Mouse (Mus musculus) megakaryocyte, embryonic 14.5 days (primary cell): ENCODE results near the gene Rybp.

ENCODE experiments used
- FLI1 ChIP-seq: IDR thresholded peaks from 2 replicates; pipeline ENCODE4 v1.6.1; 2012; ENCODE audit warnings: low read length, inconsistent platforms, mixed read lengths
- GATA1 ChIP-seq: IDR thresholded peaks from 3 replicates; pipeline ENCODE4 v1.6.1; 2012; ENCODE audit warnings: mixed read lengths, low read length, inconsistent platforms, borderline replicate concordance

DNA sequence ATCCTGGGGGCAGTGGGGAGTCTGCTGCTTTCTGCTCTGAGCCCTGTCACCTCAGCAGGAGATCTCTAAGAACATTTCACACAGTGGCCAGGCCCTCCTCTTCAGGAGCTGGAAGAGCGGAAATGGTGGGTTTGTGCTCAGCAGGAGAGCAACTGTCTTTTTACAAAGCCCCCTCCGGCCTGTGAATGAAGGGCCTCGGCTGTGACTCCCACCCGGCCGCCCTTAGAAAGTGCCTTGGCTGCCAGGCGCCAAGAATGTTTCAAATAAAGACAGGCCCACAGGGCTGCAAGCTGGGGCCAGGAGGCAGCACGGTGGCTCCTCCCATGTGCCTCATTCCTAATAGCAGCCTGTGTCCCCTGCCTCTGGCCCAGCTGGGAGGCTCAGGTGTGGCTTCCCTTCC is 74.5 kb downstream of the Rybp start:
- TF ChIP-seq GATA1 = no peak
- no peak for TF ChIP-seq FLI1
